Mouse (Mus musculus): ENCODE data around the gene Fbxl2.

GRCm38 (mm10) chr9:113947216-113947615 is 98.8 kb downstream of the Fbxl2 start:
- TF ChIP-seq CTCF (IDR thresholded peaks at IDR 0.05; ENCODE audit: control insufficient read depth, insufficient read depth, insufficient read length) = no peak
- no peak for TF ChIP-seq FOSL1 (IDR thresholded peaks at IDR 0.05; ENCODE audit: insufficient read depth, low read length, poor library complexity, severe bottlenecking)
- TF ChIP-seq USF1 (IDR thresholded peaks at IDR 0.05; ENCODE audit: low read depth) = no peak
- no peak for TF ChIP-seq MAX (IDR thresholded peaks at IDR 0.05)
- TF ChIP-seq MYOG (IDR thresholded peaks at IDR 0.05; ENCODE audit: control insufficient read depth, extremely low read depth, insufficient read length) = no peak

Data from C2C12 (cell line).